Mouse (Mus musculus): Measurements from ENCODE around the gene Olfr694. TPM values are rescaled to one million over a fixed set of nuclear protein-coding genes. Genes with fewer than 3 reads are reported as not detected.
"Not testable (repeated sequence)": the region's sequence is repeated elsewhere in the genome, so short reads cannot be mapped to it uniquely, and the experiment has no call there.

Olfr694 gene
- not detected for total RNA-seq (2021)

GRCm38 (mm10) chr7:106691714-106692113, at the start of gene Olfr694:
Gene Olfr694 (minus strand): TSS chr7:106691814.
- DNase-seq (ENCODE audit: low spot score), result no peak
- intact Hi-C loops (cut with DNase I), result no loop called here

- DNase-seq (ENCODE audit: low spot score), result no peak
- intact Hi-C loops (cut with DNase I), result no loop called here
These were observed 45.4 kb upstream of the Olfr694 start for GRCm38 (mm10) chr7:106737028-106737427.

- intact Hi-C loops (cut with DNase I), result no loop called here
These were observed 42.1 kb upstream of the Olfr694 start for GRCm38 (mm10) chr7:106733717-106734116.

GRCm38 (mm10) chr7:106725654-106726053, 34.0 kb upstream of the Olfr694 start:
- intact Hi-C loops (cut with DNase I); DNase-seq (ENCODE audit: low spot score): not testable (repeated sequence)

More at GRCm38 (mm10) chr7:106733717-106734116, 42.1 kb upstream of the Olfr694 start:
- DNase-seq (ENCODE audit: low spot score), result no peak

- intact Hi-C loops (cut with DNase I), result no loop called here
- DNase-seq (ENCODE audit: low spot score), result no peak
These were observed 24.7 kb upstream of the Olfr694 start, which contains the start of gene Olfr695 for GRCm38 (mm10) chr7:106716296-106716695. Gene Olfr695 (minus strand): TSS chr7:106716396.

- intact Hi-C loops (cut with DNase I), result no loop called here
- DNase-seq (ENCODE audit: low spot score), result no peak
These were observed 19.8 kb upstream of the Olfr694 start for GRCm38 (mm10) chr7:106711463-106711862.

GRCm38 (mm10) chr7:106707705-106708104, 16.1 kb upstream of the Olfr694 start:
- DNase-seq (ENCODE audit: low spot score); intact Hi-C loops (cut with DNase I): not testable (repeated sequence)

- no peak for DNase-seq (ENCODE audit: low spot score)
- intact Hi-C loops (cut with DNase I), result no loop called here
These were observed 5.3 kb upstream of the Olfr694 start for GRCm38 (mm10) chr7:106696891-106697290.

GRCm38 (mm10) chr7:106692976-106693375, 1.4 kb upstream of the Olfr694 start:
- intact Hi-C loops (cut with DNase I), result no loop called here
- DNase-seq (ENCODE audit: low spot score), result no peak

- intact Hi-C loops (cut with DNase I), result no loop called here
- DNase-seq (ENCODE audit: low spot score), result no peak
These were observed 6.2 kb downstream of the Olfr694 start for GRCm38 (mm10) chr7:106685382-106685781.

- intact Hi-C loops (cut with DNase I), result no loop called here
- DNase-seq (ENCODE audit: low spot score), result no peak
These were observed 11.1 kb downstream of the Olfr694 start, which contains the start of gene Olfr693 for GRCm38 (mm10) chr7:106680484-106680883. Gene Olfr693 (minus strand): TSS chr7:106680584.

GRCm38 (mm10) chr7:106652344-106652652, 39.3 kb downstream of the Olfr694 start:
- intact Hi-C loops (cut with DNase I), result no loop called here
- DNase-seq (ENCODE audit: low spot score), result no peak

- no peak for DNase-seq (ENCODE audit: low spot score)
- intact Hi-C loops (cut with DNase I), result no loop called here
These were observed 39.9 kb downstream of the Olfr694 start for GRCm38 (mm10) chr7:106651555-106652343.

- intact Hi-C loops (cut with DNase I), result no loop called here
These were observed 41.8 kb downstream of the Olfr694 start for GRCm38 (mm10) chr7:106649774-106650173.

GRCm38 (mm10) chr7:106645261-106645660, 46.4 kb downstream of the Olfr694 start:
- intact Hi-C loops (cut with DNase I), result no loop called here
- no peak for DNase-seq (ENCODE audit: low spot score)

More at GRCm38 (mm10) chr7:106649774-106650173, 41.8 kb downstream of the Olfr694 start:
- DNase-seq (ENCODE audit: low spot score), result no peak

GRCm38 (mm10) chr7:106644222-106644870, 47.3 kb downstream of the Olfr694 start:
- intact Hi-C loops (cut with DNase I), result no loop called here
- DNase-seq (ENCODE audit: low spot score), result no peak

- DNase-seq (ENCODE audit: low spot score), result no peak
- intact Hi-C loops (cut with DNase I), result no loop called here
These were observed 50.8 kb downstream of the Olfr694 start for GRCm38 (mm10) chr7:106640839-106641238.

- DNase-seq (ENCODE audit: low spot score), result no peak
- intact Hi-C loops (cut with DNase I), result no loop called here
These were observed 56.1 kb downstream of the Olfr694 start for GRCm38 (mm10) chr7:106635560-106635959.

All from heart, postnatal 25 days (tissue).